9 mouse cellular contexts compared by ENCODE assay signal in the genomic region with DNA sequence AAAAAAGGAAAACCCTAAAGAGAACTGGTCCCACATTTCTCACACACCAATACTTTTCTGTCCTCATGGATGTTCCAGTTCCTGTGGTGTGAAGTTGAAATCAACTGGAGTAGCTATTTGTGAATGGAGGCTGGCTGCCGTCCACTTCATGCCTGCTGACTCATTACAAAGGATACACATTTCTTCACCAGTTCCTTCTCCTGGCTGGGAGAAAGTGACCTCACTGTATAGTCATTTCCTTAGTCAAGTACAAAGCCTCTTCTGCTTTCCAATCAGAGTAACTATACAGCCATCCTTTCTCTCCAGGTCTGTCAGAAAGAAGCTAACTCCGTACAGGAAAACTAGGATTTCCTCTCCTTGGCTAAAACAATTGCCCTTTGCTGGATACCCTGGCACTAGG. TPM values are rescaled to one million over a fixed set of nuclear protein-coding genes. Genes with fewer than 3 reads are reported as not detected.
A peak's percentile ranks its signal among the peaks of the same experiment; 100 is the strongest.
DNase-seq lines count a peak whose midpoint lies in the region; ATAC-seq and TF ChIP-seq lines count a peak whose summit lies in the region.
"Had no signal": no experiment of that assay in that cellular context is flagged by ENCODE, and none has a peak within 500 bp of the region (broad histone marks: within the 10 kb centered on the region; RNA-seq: fewer than 3 reads in every experiment).

No protein-coding gene starts in this region.

- no peak overlapping the region for H3K9ac ChIP-seq in forebrain, postnatal 0 days
- H3K9ac ChIP-seq in forebrain, embryonic 15.5 days (replicated peaks), result no peak overlapping the region

- 56% methylated on average over 2 of the region's 2 CpGs for WGBS in forebrain, postnatal 0 days
- WGBS in forebrain, embryonic 15.5 days, result 71% methylated on average over 2 of the region's 2 CpGs

- 0 out of 2 replicates have a peak overlapping the region, but pooled peaks have one; percentile 35 for H3K27ac ChIP-seq in forebrain, postnatal 0 days (ENCODE audit: low read depth, low read length)
- H3K27ac ChIP-seq in forebrain, embryonic 15.5 days (replicated peaks), result no peak overlapping the region

- no peak for DNase-seq in forebrain, postnatal 0 days
- DNase-seq in MN1 (ENCODE audit: low spot score), result peak; percentile 56
- peak; percentile 98 for DNase-seq in heart, adult 11 months
- peak; percentile 73 for DNase-seq in kidney, postnatal 14 days
- DNase-seq in skeletal muscle tissue, adult 2 months (ENCODE audit: low read depth, low spot score), result peak; percentile 74
- no peak for DNase-seq in thymus, postnatal 4 days

- H3K36me3 ChIP-seq in forebrain, postnatal 0 days (ENCODE audit: insufficient read depth), result peaks cover 81% of the 10 kb centered on the region
- H3K36me3 ChIP-seq in forebrain, embryonic 15.5 days, result peaks cover 89% of the 10 kb centered on the region

- no peak overlapping the region for H3K4me3 ChIP-seq in forebrain, postnatal 0 days (ENCODE audit: low read depth, low read length)
- H3K4me3 ChIP-seq in forebrain, embryonic 15.5 days, result no peak overlapping the region
- H3K4me3 ChIP-seq: erythroblast, embryonic 14.5 days had no signal

- H3K4me2 ChIP-seq in forebrain, postnatal 0 days (ENCODE audit: low read depth), result no peak overlapping the region
- no peak overlapping the region for H3K4me2 ChIP-seq in forebrain, embryonic 15.5 days (replicated peaks)

- no peak for TF ChIP-seq CTCF in forebrain, postnatal 0 days (IDR thresholded peaks at IDR 0.05; ENCODE audit: low read depth)

- ATAC-seq in forebrain, postnatal 0 days, result no peak
- ATAC-seq in forebrain, embryonic 15.5 days (replicated peaks), result no peak
- no peak for ATAC-seq in activated CD4-positive, CD25-positive, alpha-beta regulatory T cell, adult 4 months

- no peaks in the 10 kb centered on the region for H3K27me3 ChIP-seq in forebrain, postnatal 0 days (ENCODE audit: insufficient read depth, low read length)
- H3K27me3 ChIP-seq in forebrain, embryonic 15.5 days, result no peaks in the 10 kb centered on the region

- H3K4me1 ChIP-seq in forebrain, postnatal 0 days (ENCODE audit: insufficient read depth), result no peaks in the 10 kb centered on the region
- H3K4me1 ChIP-seq in forebrain, embryonic 15.5 days, result no peaks in the 10 kb centered on the region

- no peaks in the 10 kb centered on the region for H3K9me3 ChIP-seq in forebrain, postnatal 0 days (ENCODE audit: low read length)
- no peaks in the 10 kb centered on the region for H3K9me3 ChIP-seq in forebrain, embryonic 15.5 days

RNA-seq across cellular contexts. Expression of gene Ipo9, which starts 19.3 kb away (rescaled TPM):
- 85.2 and 95.0 TPM in 2 replicates for total RNA-seq in forebrain, postnatal 0 days (2014; rRNA removed)
- 53.1 and 76.6 TPM in 2 replicates for polyA plus RNA-seq in forebrain, postnatal 0 days (2015; fragmentation: Nextera tagmentation; extraction: Ambion mirVana)
- 139 and 148 TPM in 2 replicates for polyA plus RNA-seq in forebrain, embryonic 15.5 days (2015; fragmentation: Nextera tagmentation; extraction: Ambion mirVana)
- polyA plus RNA-seq in activated CD4-positive, CD25-positive, alpha-beta regulatory T cell, adult 4 months (2017; shearing (Covaris generic)), result 10 to 100 TPM; 36.3 to 39.7 TPM

RNA-seq across cellular contexts. Expression of gene Shisa4, which starts 35.9 kb away (rescaled TPM):
- total RNA-seq in forebrain, postnatal 0 days (2014; rRNA removed), result 80.9 and 98.2 TPM in 2 replicates
- polyA plus RNA-seq in forebrain, postnatal 0 days (2015; fragmentation: Nextera tagmentation; extraction: Ambion mirVana), result 97.6 and 120 TPM in 2 replicates
- polyA plus RNA-seq in forebrain, embryonic 15.5 days (2015; fragmentation: Nextera tagmentation; extraction: Ambion mirVana), result 94.3 and 104 TPM in 2 replicates
- polyA plus RNA-seq in activated CD4-positive, CD25-positive, alpha-beta regulatory T cell, adult 4 months (2017; shearing (Covaris generic)), result not detected
- polyA plus RNA-seq: erythroblast, embryonic 14.5 days had no signal

Comparison
In these comparisons a context has a peak if more than half of its experiments do, and no peak if none do; other contexts are left out.
1. DNase-seq: peak in MN1 (single experiment), heart, adult 11 months (single experiment), kidney, postnatal 14 days (single experiment) and skeletal muscle tissue, adult 2 months (single experiment); none in forebrain, postnatal 0 days (single experiment) and thymus, postnatal 4 days (single experiment).
2. RNA of gene Shisa4, which starts 35.9 kb away (polyA plus RNA-seq): 97.6 to 120 TPM in forebrain, postnatal 0 days and 94.3 to 104 TPM in forebrain, embryonic 15.5 days; not detected in activated CD4-positive, CD25-positive, alpha-beta regulatory T cell, adult 4 months; every median in the first group is over 10 times any median in the second.